Mouse (Mus musculus) gastrocnemius, postnatal 36 days (tissue): ENCODE measurements around the gene Guca1a. TPM values are rescaled to one million over a fixed set of nuclear protein-coding genes. Genes with fewer than 3 reads are reported as not detected.

Experiments used
- DNase-seq, 2 experiments: peaks; one replicate each; pipeline ENCODE4 v3.0.0; 2022
- intact Hi-C: fragments of 180-260 bp; cut with DNase I; formaldehyde crosslinking; loops from one replicate; pipeline ENCODE4 v1.15.1; 2025
- total RNA-seq, 2 experiments: library from RNA; stranded (reverse); gene quantifications; 2 replicates each; pipeline ENCODE4 v1.2.3; 2021

Gene Guca1a
- total RNA-seq, 2 experiments from 2014 or later: not detected

- DNase-seq: no peak
- intact Hi-C loops: no loop called here
Observed at GRCm38 (mm10) chr17:47359964-47360363, 40.4 kb downstream of the Guca1a start.

GRCm38 (mm10) chr17:47349721-47350319 is 50.6 kb downstream of the Guca1a start:
- intact Hi-C loops: no loop called here
- no peak for DNase-seq

Other genes with a start within 250 kb of the Guca1a start
- gene Mrps10, start 31.7 kb downstream of the Guca1a start, total RNA-seq: 10 to 100 TPM; 31.9 to 33.7 TPM
- under 1 TPM; 0.31 to 0.35 TPM for gene Guca1b, start 15.2 kb downstream of the Guca1a start, total RNA-seq
- under 1 TPM; 0.13 to 0.35 TPM for gene AI661453, start 36.0 kb upstream of the Guca1a start, total RNA-seq
- gene 1700001C19Rik, start 36.8 kb upstream of the Guca1a start, total RNA-seq: not detected
- 10 to 100 TPM; 10.4 to 12.8 TPM for gene Taf8, start 101.7 kb upstream of the Guca1a start, total RNA-seq
- 10 to 100 TPM; 31.4 to 31.5 TPM for gene Ccnd3, start 104.5 kb upstream of the Guca1a start, total RNA-seq
- gene Bysl, start 210.9 kb upstream of the Guca1a start, total RNA-seq: 10 to 100 TPM; 13.8 to 14.2 TPM
- gene Med20, start 211.0 kb upstream of the Guca1a start, total RNA-seq: 10 to 100 TPM; 12.9 to 14.9 TPM
- gene Gm20517, start 211.0 kb upstream of the Guca1a start, total RNA-seq: 1 to 10 TPM in 1 of 2 experiments, under 1 TPM in 1; 0.42 to 1.3 TPM
- 1 to 10 TPM; 3.2 to 3.3 TPM for gene Usp49, start 230.1 kb upstream of the Guca1a start, total RNA-seq